Mouse (Mus musculus) testis, adult 2 months (tissue): ENCODE data around the gene Synpr.

Source experiments
- CTCF ChIP-seq: fragments of 200-500 bp; IDR thresholded peaks from 2 replicates; pipeline ENCODE4 v1.5.1; 2012; ENCODE audit warnings: low read depth, mild to moderate bottlenecking, inconsistent platforms, low read length, moderate library complexity; ENCODE audit not compliant: control insufficient read depth, insufficient read depth, insufficient replicate concordance
- POLR2A ChIP-seq: fragments of 200-500 bp; IDR thresholded peaks from 2 replicates; pipeline ENCODE4 v1.6.1; 2012; ENCODE audit warnings: low read depth, mild to moderate bottlenecking, inconsistent platforms, low read length, moderate library complexity; ENCODE audit not compliant: control insufficient read depth

GRCm38 (mm10) chr14:13444908-13445307 lies 160.3 kb downstream of the Synpr start:
- TF ChIP-seq CTCF (no peak), POLR2A (no peak)
